Mouse (Mus musculus) cerebellum, postnatal 14 days (tissue): ENCODE measurements around the gene Izumo1.
"Not testable (repeated sequence)": the region's sequence is repeated elsewhere in the genome, so short reads cannot be mapped to it uniquely, and the experiment has no call there.

Experiments
- DNase-seq, 2 experiments: peaks; one replicate each; pipeline ENCODE4 v3.0.0; 2021; ENCODE audit warnings: mixed read lengths in 2 of 2

Izumo1 gene

GRCm38 (mm10) chr7:45642503-45643255 lies 21.1 kb downstream of the Izumo1 start:
- DNase-seq, result peak in 1 of 2 experiments; percentile 56

- peak; percentile 99 for DNase-seq
These were observed 22.0 kb downstream of the Izumo1 start for GRCm38 (mm10) chr7:45643441-45644178.

- DNase-seq, result peak; percentile 69 to 83
These were observed 22.6 kb downstream of the Izumo1 start for GRCm38 (mm10) chr7:45644183-45644582.

GRCm38 (mm10) chr7:45644872-45645590 lies 23.4 kb downstream of the Izumo1 start:
- DNase-seq, result peak in 1 of 2 experiments; percentile 27

GRCm38 (mm10) chr7:45645591-45645971 lies 24.0 kb downstream of the Izumo1 start:
- DNase-seq, result no peak

GRCm38 (mm10) chr7:45646671-45647070 lies 25.1 kb downstream of the Izumo1 start:
- DNase-seq, result no peak

- no peak for DNase-seq
These were observed 27.7 kb downstream of the Izumo1 start for GRCm38 (mm10) chr7:45649351-45649750.

- DNase-seq, result not testable (repeated sequence)
These were observed 28.9 kb downstream of the Izumo1 start for GRCm38 (mm10) chr7:45650484-45650883.

- no peak for DNase-seq
These were observed 32.9 kb downstream of the Izumo1 start for GRCm38 (mm10) chr7:45654424-45655047.

- DNase-seq, result no peak
These were observed 39.3 kb downstream of the Izumo1 start for GRCm38 (mm10) chr7:45660746-45661478.

- not testable (repeated sequence) for DNase-seq
These were observed 40.1 kb downstream of the Izumo1 start for GRCm38 (mm10) chr7:45661702-45662101.

GRCm38 (mm10) chr7:45665303-45666138 lies 43.9 kb downstream of the Izumo1 start:
- peak in 1 of 2 experiments; percentile 41 for DNase-seq

- no peak for DNase-seq
These were observed 44.5 kb downstream of the Izumo1 start, which contains the start of gene Fut2 for GRCm38 (mm10) chr7:45666161-45666560. TSS of gene Fut2 (minus strand) at chr7:45666394.

- peak in 1 of 2 experiments; percentile 40 for DNase-seq
These were observed 46.1 kb downstream of the Izumo1 start for GRCm38 (mm10) chr7:45667761-45668160.

- no peak for DNase-seq
These were observed 47.3 kb downstream of the Izumo1 start for GRCm38 (mm10) chr7:45668921-45669320.

- no peak for DNase-seq
These were observed 56.1 kb downstream of the Izumo1 start for GRCm38 (mm10) chr7:45677627-45678295.
